ENCODE assay signal across 8 mouse cellular contexts in the genomic region with DNA sequence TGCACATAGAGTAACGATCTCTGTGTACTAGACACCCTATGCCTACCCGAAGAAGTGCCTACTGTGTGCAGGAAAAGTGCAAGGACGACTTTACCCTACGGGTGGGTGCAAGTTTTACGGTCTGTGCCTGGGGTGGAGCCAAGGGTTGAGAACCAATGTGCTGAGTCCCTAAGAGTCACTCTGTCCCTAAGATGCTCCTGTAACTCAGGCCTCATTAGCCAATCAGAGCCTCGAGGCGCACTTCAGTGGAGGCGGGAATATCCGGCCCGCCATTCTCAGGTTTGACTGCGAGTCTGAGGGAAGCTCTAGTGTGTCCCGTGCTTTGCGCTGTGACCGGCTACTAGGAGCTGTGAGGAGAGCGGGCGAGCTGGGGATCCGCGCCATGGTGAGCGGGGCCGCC. TPM values are rescaled to one million over a fixed set of nuclear protein-coding genes. Genes with fewer than 3 reads are reported as not detected.
DNase-seq lines count a peak whose midpoint lies in the region; ATAC-seq and TF ChIP-seq lines count a peak whose summit lies in the region.
"Not testable (repeated sequence)": the region's sequence is repeated elsewhere in the genome, so short reads cannot be mapped to it uniquely, and the experiment has no call there.

Gene Gm4767, plus strand, starts transcription at position 288 of the 400 bp plus-strand sequence.

- peak within 1 kb of the TSS; percentile 41; the same call in 1 of the 2 replicates for H3K4me2 ChIP-seq in heart, embryonic 13.5 days
- peak within 1 kb of the TSS; percentile 37 for H3K4me2 ChIP-seq in intestine, postnatal 0 days (replicated peaks; ENCODE audit: low read depth)

- not testable (repeated sequence) for TF ChIP-seq CTCF in intestine, postnatal 0 days (IDR thresholded peaks at IDR 0.05; ENCODE audit: low read depth)

- DNase-seq in adrenal gland, postnatal 10 days: peak; percentile 13
- DNase-seq in embryo, embryonic 10 days (ENCODE audit: low spot score): peak; percentile 3
- peak; percentile 1 for DNase-seq in layer of hippocampus, adult 9-11 months
- peak; percentile 1 to 5 for DNase-seq in lung, adult 18-20 months
- peak; percentile 1 for DNase-seq in right cerebral cortex, adult 18-20 months
- peak; percentile 2 for DNase-seq in thymus, postnatal 14 days

- H3K27ac ChIP-seq in heart, embryonic 13.5 days (replicated peaks); intestine, postnatal 0 days (ENCODE audit: low read depth, low read length): not testable (repeated sequence)

- not testable (repeated sequence) for ATAC-seq in heart, embryonic 13.5 days (ENCODE audit: extremely low read depth, insufficient number of reproducible peaks, low FRiP score, low TSS enrichment); intestine, postnatal 0 days

- 19% methylated on average over 18 of the region's 20 CpGs for WGBS in heart, embryonic 13.5 days
- 22% methylated on average over 15 of the region's 20 CpGs for WGBS in intestine, postnatal 0 days

- H3K9ac ChIP-seq in heart, embryonic 13.5 days; intestine, postnatal 0 days (ENCODE audit: low read depth, low read length): not testable (repeated sequence)

- peak within 1 kb of the TSS; percentile 29 for H3K4me3 ChIP-seq in heart, embryonic 13.5 days
- not testable (repeated sequence) for H3K4me3 ChIP-seq in intestine, postnatal 0 days (ENCODE audit: low read depth, low read length)

- H3K4me1 ChIP-seq in heart, embryonic 13.5 days; intestine, postnatal 0 days (replicated peaks; ENCODE audit: control insufficient read depth, insufficient read depth, low read length): not testable (repeated sequence)

- not testable (repeated sequence) for H3K9me3 ChIP-seq in heart, embryonic 13.5 days; intestine, postnatal 0 days (ENCODE audit: control insufficient read depth)

- H3K27me3 ChIP-seq in heart, embryonic 13.5 days (replicated peaks); intestine, postnatal 0 days (replicated peaks; ENCODE audit: control insufficient read depth, insufficient read depth, low read length): not testable (repeated sequence)

- H3K36me3 ChIP-seq in heart, embryonic 13.5 days; intestine, postnatal 0 days (ENCODE audit: control insufficient read depth, insufficient read depth): not testable (repeated sequence)

RNA-seq across cellular contexts. Expression of gene Gm4767, which starts in this region (rescaled TPM):
- 1 to 10 TPM; 1.7 to 3.2 TPM for total RNA-seq in adrenal gland, postnatal 10 days (2021)
- polyA plus RNA-seq in heart, embryonic 13.5 days (2015; fragmentation: Nextera tagmentation; extraction: Ambion mirVana): 2.2 TPM in 2 replicates
- polyA plus RNA-seq in intestine, postnatal 0 days (2015; fragmentation: Nextera tagmentation; extraction: Ambion mirVana): 1.3 and 1.4 TPM in 2 replicates
